Mouse (Mus musculus) kidney, adult 2 months (tissue): ENCODE data around the gene Eif4h.

Experiments used
- CTCF ChIP-seq: fragments of 200-500 bp; conservative IDR thresholded peaks from 2 replicates; pipeline ENCODE4 v1.5.1; 2011; ENCODE audit warnings: low read depth, mild to moderate bottlenecking, control low read depth, low read length, moderate library complexity, mixed read lengths; ENCODE audit not compliant: insufficient read depth, insufficient read length
- POLR2A ChIP-seq: fragments of 200-500 bp; IDR thresholded peaks from one replicate; pipeline ENCODE4 v1.6.1; 2011; ENCODE audit warnings: low read depth, low read length, control low read depth

- TF ChIP-seq POLR2A = no peak
- TF ChIP-seq CTCF = no peak
Observed at GRCm38 (mm10) chr5:134632841-134633240, 6.4 kb downstream of the Eif4h start.
